Mouse (Mus musculus) stomach, postnatal 0 days (tissue): ENCODE results near the gene Cyp2b23.

Source experiments
- CTCF ChIP-seq: IDR thresholded peaks from 2 replicates; pipeline ENCODE4 v1.5.1; 2016; ENCODE audit warnings: antibody characterized with exemption, low read depth, mild to moderate bottlenecking, moderate library complexity
- EP300 ChIP-seq: optimal IDR thresholded peaks from 2 replicates; pipeline ENCODE3; 2016; ENCODE audit warnings: antibody characterized with exemption

- TF ChIP-seq CTCF = no peak
- TF ChIP-seq EP300 = no peak
These were observed at the start of gene Cyp2b23 for GRCm38 (mm10) chr7:26686337-26686736.
